Mouse (Mus musculus) neural tube, embryonic 15.5 days (tissue): ENCODE results near the gene Svbp. TPM values are rescaled to one million over a fixed set of nuclear protein-coding genes. Genes with fewer than 3 reads are reported as not detected.

Experiments
- ATAC-seq: fragments of 200-750 bp; cut with Nextera tagmentation; 2 replicates; pipeline ENCODE4 v1.8.0; 2017; ENCODE audit warnings: mild to moderate bottlenecking, moderate TSS enrichment, moderate library complexity; ENCODE audit not compliant: low FRiP score
- H3K27ac ChIP-seq: fragments of 300-500 bp; sonication (generic); replicated peaks from 2 replicates; pipeline ENCODE4 v1.5.1; 2015; ENCODE audit warnings: mild to moderate bottlenecking, inconsistent platforms
- H3K27me3 ChIP-seq: fragments of 300-500 bp; sonication (generic); replicated peaks from 2 replicates; pipeline ENCODE4 v1.6.1; 2015; ENCODE audit warnings: inconsistent platforms
- H3K36me3 ChIP-seq: fragments of 300-500 bp; sonication (generic); 2 replicates; pipeline ENCODE4 v1.6.1; 2015; ENCODE audit warnings: inconsistent platforms
- H3K4me1 ChIP-seq: fragments of 300-500 bp; sonication (generic); 2 replicates; pipeline ENCODE4 v1.6.1; 2015; ENCODE audit warnings: inconsistent platforms
- H3K4me2 ChIP-seq: fragments of 300-500 bp; sonication (generic); 2 replicates; pipeline ENCODE4 v1.6.1; 2015; ENCODE audit warnings: inconsistent platforms, mild to moderate bottlenecking, moderate library complexity
- H3K4me3 ChIP-seq: fragments of 300-500 bp; sonication (generic); replicated peaks from 2 replicates; pipeline ENCODE4 v1.5.1; 2015; ENCODE audit warnings: mild to moderate bottlenecking, inconsistent platforms
- H3K9ac ChIP-seq: fragments of 300-500 bp; sonication (generic); replicated peaks from 2 replicates; pipeline ENCODE4 v1.6.1; 2015; ENCODE audit warnings: mild to moderate bottlenecking, inconsistent platforms
- H3K9me3 ChIP-seq: fragments of 300-500 bp; sonication (generic); replicated peaks from 2 replicates; pipeline ENCODE4 v1.6.1; 2016; ENCODE audit warnings: inconsistent platforms
- WGBS: fragments of 180-500 bp; shearing (Covaris S2); methylation state at CpG from one replicate; pipeline ENCODE4 v1.1.7; 2015; ENCODE audit warnings: mixed read lengths; 5-methylcytosine and 5-hydroxymethylcytosine counted together
- polyA plus RNA-seq: library from polyadenylated mRNA; unstranded; fragments of >200 nt; fragmentation: Nextera tagmentation; extraction: Ambion mirVana; gene quantifications from 2 replicates; pipeline ENCODE4 v1.2.1, GENCODE M21; 2015

The Svbp gene
- polyA plus RNA-seq, 1 experiment from 2014 or later: 242 TPM

GRCm38 (mm10) chr4:119192757-119193156 lies 2.3 kb upstream of the Svbp start:
- no peak overlapping the region for H3K4me3 ChIP-seq
- peaks cover 18% of the 10 kb centered on the region for H3K4me1 ChIP-seq
- WGBS: 82% methylated on average over 4 of the region's 4 CpGs
- H3K27me3 ChIP-seq: no peaks in the 10 kb centered on the region
- H3K9ac ChIP-seq: no peak overlapping the region
- no peak overlapping the region for H3K4me2 ChIP-seq
- ATAC-seq: no peak
- no peaks in the 10 kb centered on the region for H3K9me3 ChIP-seq
- no peak overlapping the region for H3K27ac ChIP-seq
- H3K36me3 ChIP-seq: no peaks in the 10 kb centered on the region

DNA sequence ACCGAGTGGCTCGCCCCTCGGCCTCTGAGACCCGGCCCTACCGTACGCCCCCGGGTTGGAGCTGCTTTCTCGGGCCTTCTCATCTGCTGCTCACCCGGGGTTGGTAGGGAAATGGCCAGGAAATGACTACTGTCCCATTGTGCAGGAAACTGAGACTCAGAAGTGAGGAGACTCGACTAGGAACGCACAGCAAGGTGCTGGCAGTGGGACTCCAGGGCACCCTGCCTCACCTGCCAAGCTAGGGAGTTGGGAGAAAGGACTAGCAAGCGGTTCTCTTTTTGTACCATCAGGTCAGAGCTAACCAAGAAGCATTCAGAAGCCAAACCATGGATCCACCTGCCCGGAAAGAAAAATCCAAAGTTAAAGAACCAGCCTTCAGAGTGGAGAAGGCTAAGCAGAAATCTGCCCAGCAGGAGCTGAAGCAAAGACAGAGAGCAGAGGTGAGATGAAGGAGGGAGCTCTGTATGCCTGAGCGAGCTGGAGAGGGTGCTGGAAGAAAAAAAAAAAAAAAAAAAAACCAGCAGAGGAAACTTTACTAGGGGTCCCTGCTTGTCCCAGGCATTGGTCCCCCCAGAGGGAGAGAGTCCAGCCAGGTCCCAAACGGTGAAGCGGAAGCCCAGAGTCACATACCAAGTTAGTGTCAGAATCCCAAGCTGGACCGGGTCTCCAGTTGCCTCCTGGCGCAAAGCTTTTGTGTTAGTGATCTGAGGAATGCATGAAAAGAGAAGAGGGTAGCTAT lies 645 bp downstream of the Svbp start:
- Histone ChIP-seq H3K9me3 (no peaks in the 10 kb centered on the region), H3K4me3 (peak overlapping the region; percentile 62), H3K27me3 (no peaks in the 10 kb centered on the region), H3K4me2 (peak overlapping the region; percentile 69), H3K4me1 (peaks cover 27% of the 10 kb centered on the region), H3K27ac (peak overlapping the region; percentile 79), H3K36me3 (peaks cover 3% of the 10 kb centered on the region), H3K9ac (peak overlapping the region; percentile 69)
- WGBS: 6% methylated on average over 18 of the region's 18 CpGs
- ATAC-seq: peak; percentile 21

GRCm38 (mm10) chr4:119198105-119198504 lies 3.0 kb downstream of the Svbp start:
- Histone ChIP-seq H3K9ac (no peak overlapping the region), H3K4me1 (peaks cover 27% of the 10 kb centered on the region), H3K9me3 (no peaks in the 10 kb centered on the region), H3K4me3 (no peak overlapping the region), H3K27me3 (no peaks in the 10 kb centered on the region), H3K27ac (no peak overlapping the region), H3K4me2 (peak overlapping the region; percentile 69), H3K36me3 (peaks cover 14% of the 10 kb centered on the region)
- WGBS: 80% methylated on average over 6 of the region's 6 CpGs
- no peak for ATAC-seq

DNA sequence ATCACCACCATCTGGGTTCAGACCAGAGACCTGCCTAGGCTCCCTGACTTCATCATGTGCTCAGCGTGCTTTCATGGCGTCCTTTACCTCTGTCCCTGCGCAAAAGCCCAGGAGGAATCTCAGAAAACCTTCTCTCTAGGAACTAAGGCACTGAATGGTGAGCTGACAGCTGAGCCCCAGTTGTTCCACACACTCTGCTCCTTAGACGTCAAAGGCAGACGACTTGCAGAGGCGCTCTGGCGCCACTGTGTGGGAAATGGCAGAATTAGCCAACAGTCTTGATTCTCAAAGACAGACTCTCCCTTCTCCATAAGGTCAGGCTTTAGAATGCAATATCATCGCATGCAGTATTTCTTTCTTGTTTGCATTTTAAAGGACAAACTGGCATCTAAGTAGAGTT lies 9.6 kb downstream of the Svbp start:
- H3K27me3 ChIP-seq: no peaks in the 10 kb centered on the region
- peak; percentile 71 for ATAC-seq
- 16% methylated on average over 8 of the region's 8 CpGs for WGBS

DNA sequence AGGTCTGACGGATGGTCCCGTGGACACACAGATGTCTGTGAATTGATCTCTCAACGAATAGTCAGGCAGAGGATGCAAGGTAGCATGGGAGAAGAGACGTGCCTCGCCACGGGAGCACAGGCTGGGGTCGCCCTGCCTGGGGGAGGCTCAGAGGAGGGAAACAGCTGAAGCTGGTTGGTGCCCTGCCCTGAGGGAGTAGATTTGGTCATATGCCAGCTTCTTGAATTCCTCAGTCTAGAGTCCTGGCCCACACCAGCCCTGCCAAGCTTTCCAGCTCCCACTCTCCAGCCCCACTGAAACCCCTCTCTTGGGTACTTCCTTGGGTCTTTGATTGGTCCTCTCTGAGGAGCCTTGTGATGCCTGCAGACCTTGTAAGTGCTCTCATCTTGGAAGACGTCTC lies 21.6 kb downstream of the Svbp start:
- 74% methylated on average over 8 of the region's 8 CpGs for WGBS
- Histone ChIP-seq H3K9me3 (no peaks in the 10 kb centered on the region), H3K4me3 (no peak overlapping the region), H3K4me2 (no peak overlapping the region), H3K36me3 (no peaks in the 10 kb centered on the region), H3K27ac (no peak overlapping the region), H3K9ac (no peak overlapping the region), H3K4me1 (no peaks in the 10 kb centered on the region; the same call in 1 of the 2 replicates), H3K27me3 (0 out of 2 replicates have a peak, but pooled peaks cover 3% of the 10 kb centered on the region)
- no peak for ATAC-seq

More for the DNA sequence above, 9.6 kb downstream of the Svbp start:
- no peak overlapping the region for H3K4me3 ChIP-seq
- H3K36me3 ChIP-seq: peaks cover 14% of the 10 kb centered on the region
- H3K9me3 ChIP-seq: no peaks in the 10 kb centered on the region
- H3K27ac ChIP-seq: no peak overlapping the region
- no peaks in the 10 kb centered on the region for H3K4me1 ChIP-seq
- H3K9ac ChIP-seq: peak overlapping the region; percentile 20; the same call in 1 of the 2 replicates
- no peak overlapping the region for H3K4me2 ChIP-seq

GRCm38 (mm10) chr4:119218169-119218568 lies 23.1 kb downstream of the Svbp start, which contains the start of gene Tmem269:
Gene Tmem269 (minus strand): TSS chr4:119218217.
- WGBS: 12% methylated on average over 11 of the region's 11 CpGs
- Histone ChIP-seq H3K27ac (no peak within 1 kb of the TSS), H3K36me3 (no peaks in the 10 kb centered on the region), H3K4me3 (no peak within 1 kb of the TSS), H3K27me3 (0 out of 2 replicates have a peak, but pooled peaks cover 3% of the 10 kb centered on the region), H3K9me3 (no peaks in the 10 kb centered on the region), H3K9ac (no peak within 1 kb of the TSS), H3K4me2 (no peak within 1 kb of the TSS), H3K4me1 (no peaks in the 10 kb centered on the region; the same call in 1 of the 2 replicates)
- ATAC-seq: no peak

DNA sequence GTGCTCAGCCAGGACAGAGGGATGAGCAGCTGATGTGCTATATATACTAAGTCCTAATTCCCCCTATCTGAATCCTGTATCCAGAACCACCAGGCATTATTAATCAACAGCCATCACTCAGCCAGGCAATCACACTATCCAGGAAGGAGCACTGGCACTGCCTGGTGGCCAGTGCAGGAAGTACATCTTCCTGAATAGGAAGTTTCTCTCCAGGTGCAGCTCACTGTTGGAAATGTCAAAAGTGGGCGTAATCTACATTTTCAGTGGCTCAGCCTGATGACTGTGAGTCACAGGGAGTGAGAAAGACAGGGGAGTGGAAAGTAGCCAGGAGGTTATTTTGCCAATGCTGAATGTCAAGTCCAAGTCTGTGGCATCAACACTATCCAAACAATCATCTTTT lies 28.6 kb downstream of the Svbp start:
- H3K27me3 ChIP-seq: 0 out of 2 replicates have a peak, but pooled peaks cover 3% of the 10 kb centered on the region
- no peak overlapping the region for H3K27ac ChIP-seq
- no peaks in the 10 kb centered on the region for H3K4me1 ChIP-seq
- WGBS: 88% methylated on average over 1 of the region's 1 CpGs
- H3K9me3 ChIP-seq: no peaks in the 10 kb centered on the region
- H3K4me3 ChIP-seq: no peak overlapping the region
- no peak overlapping the region for H3K4me2 ChIP-seq
- no peak for ATAC-seq
- no peak overlapping the region for H3K9ac ChIP-seq
- peaks cover 38% of the 10 kb centered on the region for H3K36me3 ChIP-seq

DNA sequence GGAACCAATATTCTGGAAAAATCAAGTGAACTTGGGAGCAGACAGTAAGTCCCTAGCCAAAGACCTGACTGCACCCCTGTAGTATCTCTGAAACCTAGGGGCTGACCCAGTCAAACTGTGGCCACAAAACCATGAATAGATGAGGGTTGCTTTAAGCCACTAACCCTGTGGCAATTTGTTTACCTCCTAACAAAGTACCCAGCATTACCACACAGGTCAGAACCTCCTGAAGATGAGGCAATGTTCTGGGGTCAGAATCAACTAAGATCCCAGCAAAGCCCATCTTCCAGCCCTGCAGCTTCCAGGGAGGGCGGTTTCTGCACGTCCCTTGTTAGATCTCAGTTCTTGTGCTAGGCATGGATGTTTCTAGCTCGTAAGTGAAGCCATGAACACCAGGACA lies 29.4 kb downstream of the Svbp start:
- no peak for ATAC-seq
- 95% methylated on average over 3 of the region's 3 CpGs for WGBS
- Histone ChIP-seq H3K4me1 (no peaks in the 10 kb centered on the region), H3K9ac (no peak overlapping the region), H3K9me3 (no peaks in the 10 kb centered on the region), H3K27ac (no peak overlapping the region), H3K27me3 (no peaks in the 10 kb centered on the region), H3K4me3 (no peak overlapping the region), H3K36me3 (peaks cover 38% of the 10 kb centered on the region), H3K4me2 (no peak overlapping the region)

DNA sequence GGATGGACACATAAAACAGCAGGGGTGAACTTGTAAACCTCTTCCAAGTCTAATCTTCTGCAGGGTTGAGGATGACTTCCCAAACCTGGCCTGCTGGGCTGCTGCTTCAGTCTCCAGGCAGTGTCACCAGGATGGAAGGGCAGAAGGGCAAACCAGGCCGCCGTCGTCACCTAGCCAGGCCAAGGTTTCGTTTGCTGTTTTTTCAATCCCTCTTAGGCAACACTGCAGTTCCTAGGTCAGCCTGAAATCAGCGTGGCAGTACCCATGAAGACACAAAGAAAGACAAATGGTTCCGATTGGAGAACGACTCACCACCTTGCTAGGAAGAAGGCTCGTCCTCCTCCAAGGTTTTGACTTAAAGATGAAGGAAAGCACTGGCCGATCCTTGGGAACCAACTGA lies 30.6 kb downstream of the Svbp start:
- Histone ChIP-seq H3K4me2 (no peak overlapping the region), H3K36me3 (peaks cover 38% of the 10 kb centered on the region), H3K9ac (no peak overlapping the region), H3K27ac (no peak overlapping the region), H3K4me3 (no peak overlapping the region), H3K27me3 (no peaks in the 10 kb centered on the region), H3K9me3 (no peaks in the 10 kb centered on the region), H3K4me1 (no peaks in the 10 kb centered on the region)
- 93% methylated on average over 9 of the region's 9 CpGs for WGBS
- no peak for ATAC-seq

GRCm38 (mm10) chr4:119226751-119227150 lies 31.6 kb downstream of the Svbp start:
- Histone ChIP-seq H3K4me3 (no peak overlapping the region), H3K9me3 (no peaks in the 10 kb centered on the region), H3K4me1 (peaks cover 4% of the 10 kb centered on the region; the same call in 1 of the 2 replicates), H3K4me2 (no peak overlapping the region), H3K27me3 (no peaks in the 10 kb centered on the region), H3K9ac (no peak overlapping the region), H3K27ac (no peak overlapping the region), H3K36me3 (peaks cover 38% of the 10 kb centered on the region)
- ATAC-seq: no peak
- 94% methylated on average over 11 of the region's 11 CpGs for WGBS

GRCm38 (mm10) chr4:119232410-119233255 lies 37.5 kb downstream of the Svbp start, which contains the start of the genes AU022252 and P3h1:
Gene AU022252 (minus strand): TSS chr4:119232712.
Gene P3h1 (plus strand): TSS chr4:119232915.
- WGBS: under 1% methylated on average over 61 of the region's 71 CpGs
- Histone ChIP-seq H3K4me1 (peaks cover 19% of the 10 kb centered on the region), H3K27ac (peak within 1 kb of the TSS; percentile 81), H3K4me2 (peak within 1 kb of the TSS; percentile 76), H3K36me3 (peaks cover 19% of the 10 kb centered on the region), H3K4me3 (peak within 1 kb of the TSS; percentile 87), H3K27me3 (no peaks in the 10 kb centered on the region), H3K9ac (peak within 1 kb of the TSS; percentile 72), H3K9me3 (no peaks in the 10 kb centered on the region)
- ATAC-seq: peak; percentile 98
